Mouse (Mus musculus): ENCODE results near the gene Ubqln5. TPM values are rescaled to one million over a fixed set of nuclear protein-coding genes. Genes with fewer than 3 reads are reported as not detected.

Gene Ubqln5
- total RNA-seq (2022), result not detected

GRCm38 (mm10) chr7:104129726-104130125 is at the start of gene Ubqln5:
TSS of gene Ubqln5 (minus strand) at chr7:104129826.
- no peak for DNase-seq

GRCm38 (mm10) chr7:104179074-104179473 is 49.4 kb upstream of the Ubqln5 start:
- DNase-seq, result no peak

- no peak for DNase-seq
These were observed 48.9 kb upstream of the Ubqln5 start for GRCm38 (mm10) chr7:104178422-104179054.

- DNase-seq, result no peak
These were observed 45.5 kb upstream of the Ubqln5 start for GRCm38 (mm10) chr7:104175085-104175484.

GRCm38 (mm10) chr7:104169634-104170204 is 40.1 kb upstream of the Ubqln5 start:
- DNase-seq, result no peak

GRCm38 (mm10) chr7:104167105-104167504 is 37.5 kb upstream of the Ubqln5 start:
- DNase-seq, result no peak

- DNase-seq, result no peak
These were observed 20.8 kb upstream of the Ubqln5 start, which contains the start of gene Ubqlnl for GRCm38 (mm10) chr7:104150456-104150855. TSS of gene Ubqlnl (minus strand) at chr7:104150556.

GRCm38 (mm10) chr7:104143179-104143578 is 13.6 kb upstream of the Ubqln5 start, which contains the start of gene Ubqln3:
TSS of gene Ubqln3 (minus strand) at chr7:104143279.
- DNase-seq, result no peak

- DNase-seq, result no peak
These were observed 7.7 kb upstream of the Ubqln5 start, which contains the start of gene Olfr643 for GRCm38 (mm10) chr7:104137305-104137704. TSS of gene Olfr643 (minus strand) at chr7:104137405.

- DNase-seq, result no peak
These were observed 25.0 kb downstream of the Ubqln5 start, which contains the start of gene Olfr646 for GRCm38 (mm10) chr7:104104757-104104972. TSS of gene Olfr646 (plus strand) at chr7:104104873.

- DNase-seq, result no peak
These were observed 25.5 kb downstream of the Ubqln5 start for GRCm38 (mm10) chr7:104103913-104104756.

GRCm38 (mm10) chr7:104085365-104085764 is 44.3 kb downstream of the Ubqln5 start, which contains the start of gene Olfr645:
TSS of gene Olfr645 (minus strand) at chr7:104085465.
- no peak for DNase-seq

Other genes with a start within 250 kb of the Ubqln5 start
- not detected for gene Olfr66, start 243.6 kb downstream of the Ubqln5 start, total RNA-seq (2022)
- not detected for gene Olfr64, start 235.3 kb downstream of the Ubqln5 start, total RNA-seq (2022)
- gene Olfr65, start 226.3 kb downstream of the Ubqln5 start, total RNA-seq (2022), result not detected
- gene Olfr631, start 201.0 kb downstream of the Ubqln5 start, total RNA-seq (2022), result not detected
- not detected for gene Olfr632, start 195.5 kb downstream of the Ubqln5 start, total RNA-seq (2022)
- gene Olfr633, start 185.4 kb downstream of the Ubqln5 start, total RNA-seq (2022), result not detected
- under 1 TPM in 3 of 4 experiments, not detected in 1; 0.03 to 0.06 (median 0.06) TPM for gene Olfr635, start 158.7 kb downstream of the Ubqln5 start, total RNA-seq (2022)
- gene Olfr638, start 131.1 kb downstream of the Ubqln5 start, total RNA-seq (2022), result not detected
- gene Olfr639, start 112.5 kb downstream of the Ubqln5 start, total RNA-seq (2022), result under 1 TPM in 2 of 4 experiments, not detected in 2; 0.05 to 0.09 TPM
- not detected for gene Olfr640, start 104.3 kb downstream of the Ubqln5 start, total RNA-seq (2022)
- not detected for gene Olfr641, start 94.4 kb downstream of the Ubqln5 start, total RNA-seq (2022)
- gene Olfr642, start 77.2 kb downstream of the Ubqln5 start, total RNA-seq (2022), result not detected
- not detected for gene 4930516K23Rik, start 68.4 kb downstream of the Ubqln5 start, total RNA-seq (2022)
- gene Olfr644, start 58.0 kb downstream of the Ubqln5 start, total RNA-seq (2022), result not detected
- not detected for gene Olfr645, start 44.4 kb downstream of the Ubqln5 start, total RNA-seq (2022)
- not detected for gene Olfr646, start 25.0 kb downstream of the Ubqln5 start, total RNA-seq (2022)
- not detected for gene Olfr643, start 7.6 kb upstream of the Ubqln5 start, total RNA-seq (2022)
- not detected for gene Ubqln3, start 13.5 kb upstream of the Ubqln5 start, total RNA-seq (2022)
- gene Ubqlnl, start 20.7 kb upstream of the Ubqln5 start, total RNA-seq (2022), result not detected
- not detected for gene Olfm5, start 35.0 kb upstream of the Ubqln5 start, total RNA-seq (2022)
- under 1 TPM in 1 of 4 experiments, not detected in 3; 0.15 TPM for gene Olfr648, start 53.6 kb upstream of the Ubqln5 start, total RNA-seq (2022)
- not detected for gene Olfr649, start 66.2 kb upstream of the Ubqln5 start, total RNA-seq (2022)
- gene Trim6, start 89.0 kb upstream of the Ubqln5 start, total RNA-seq (2022), result 1 to 10 TPM in 2 of 4 experiments, under 1 TPM in 2; 0.41 to 1.8 (median 1.0) TPM
- 10 to 100 TPM in 3 of 4 experiments, 1 to 10 TPM in 1; 8.2 to 11.6 (median 11.0) TPM for gene Trim34a, start 114.6 kb upstream of the Ubqln5 start, total RNA-seq (2022)
- 1 to 10 TPM; 4.7 to 6.5 (median 6.1) TPM for gene Trim5, start 158.3 kb upstream of the Ubqln5 start, total RNA-seq (2022)
- gene Trim12a, start 185.6 kb upstream of the Ubqln5 start, total RNA-seq (2022), result 10 to 100 TPM; 17.0 to 20.9 (median 19.4) TPM
- gene Trim34b, start 199.6 kb upstream of the Ubqln5 start, total RNA-seq (2022), result 1 to 10 TPM in 1 of 4 experiments, under 1 TPM in 3; 0.38 to 2.0 (median 0.57) TPM
- 10 to 100 TPM; 13.7 to 15.9 (median 15.1) TPM for gene Trim12c, start 223.5 kb upstream of the Ubqln5 start, total RNA-seq (2022)
- gene Trim30b, start 240.1 kb upstream of the Ubqln5 start, total RNA-seq (2022), result under 1 TPM in 3 of 4 experiments, not detected in 1; 0.06 to 0.24 (median 0.22) TPM